Mouse (Mus musculus) neural tube, embryonic 14.5 days (tissue): Measurements from ENCODE around the gene Pkhd1. TPM values are rescaled to one million over a fixed set of nuclear protein-coding genes. Genes with fewer than 3 reads are reported as not detected.

Experiments used
- ATAC-seq: fragments of 200-750 bp; cut with Nextera tagmentation; 2 replicates; pipeline ENCODE4 v1.8.0; 2017; ENCODE audit warnings: low read depth, mild to moderate bottlenecking, moderate TSS enrichment, moderate library complexity
- H3K27ac ChIP-seq: fragments of 300-500 bp; sonication (generic); 2 replicates; pipeline ENCODE4 v1.5.1; 2014; ENCODE audit warnings: low read depth, mild to moderate bottlenecking, control low read depth, low read length, moderate library complexity, mixed read lengths
- H3K27me3 ChIP-seq: fragments of 300-500 bp; sonication (generic); 2 replicates; pipeline ENCODE4 v1.6.1; 2014; ENCODE audit warnings: low read length; ENCODE audit not compliant: control insufficient read depth, insufficient read depth
- H3K36me3 ChIP-seq: fragments of 300-500 bp; sonication (generic); 2 replicates; pipeline ENCODE4 v1.6.1; 2014; ENCODE audit warnings: low read length, mixed read lengths; ENCODE audit not compliant: control insufficient read depth, insufficient read depth
- H3K4me1 ChIP-seq: fragments of 300-500 bp; sonication (generic); 2 replicates; pipeline ENCODE4 v1.6.1; 2014; ENCODE audit warnings: low read length; ENCODE audit not compliant: control insufficient read depth, insufficient read depth
- H3K4me2 ChIP-seq: fragments of 300-500 bp; sonication (generic); 2 replicates; pipeline ENCODE4 v1.6.1; 2014; ENCODE audit warnings: mild to moderate bottlenecking, low read depth, low read length, control low read depth
- H3K4me3 ChIP-seq: fragments of 300-500 bp; sonication (generic); 2 replicates; pipeline ENCODE4 v1.5.1; 2014; ENCODE audit warnings: low read depth, low read length, control low read depth, mixed read lengths
- H3K9ac ChIP-seq: fragments of 300-500 bp; sonication (generic); replicated peaks from 2 replicates; pipeline ENCODE4 v1.6.1; 2014; ENCODE audit warnings: low read depth, mild to moderate bottlenecking, control low read depth, low read length, mixed read lengths
- H3K9me3 ChIP-seq: fragments of 300-500 bp; sonication (generic); 2 replicates; pipeline ENCODE4 v1.6.1; 2016; ENCODE audit warnings: low read length; ENCODE audit not compliant: control insufficient read depth
- WGBS: fragments of 180-500 bp; shearing (Covaris S2); extraction: QIAGEN DNeasy Blood & Tissue Kit; methylation state at CpG from one replicate; pipeline ENCODE4 v1.1.7; 2014; 5-methylcytosine and 5-hydroxymethylcytosine counted together
- polyA plus RNA-seq: library from polyadenylated mRNA; unstranded; fragments of >200 nt; fragmentation: Nextera tagmentation; extraction: Ambion mirVana; gene quantifications from 2 replicates; pipeline ENCODE4 v1.2.1, GENCODE M21; 2014

Pkhd1 gene
- 0.04 TPM in 1 of 2 replicates, not detected in the other for polyA plus RNA-seq

DNA sequence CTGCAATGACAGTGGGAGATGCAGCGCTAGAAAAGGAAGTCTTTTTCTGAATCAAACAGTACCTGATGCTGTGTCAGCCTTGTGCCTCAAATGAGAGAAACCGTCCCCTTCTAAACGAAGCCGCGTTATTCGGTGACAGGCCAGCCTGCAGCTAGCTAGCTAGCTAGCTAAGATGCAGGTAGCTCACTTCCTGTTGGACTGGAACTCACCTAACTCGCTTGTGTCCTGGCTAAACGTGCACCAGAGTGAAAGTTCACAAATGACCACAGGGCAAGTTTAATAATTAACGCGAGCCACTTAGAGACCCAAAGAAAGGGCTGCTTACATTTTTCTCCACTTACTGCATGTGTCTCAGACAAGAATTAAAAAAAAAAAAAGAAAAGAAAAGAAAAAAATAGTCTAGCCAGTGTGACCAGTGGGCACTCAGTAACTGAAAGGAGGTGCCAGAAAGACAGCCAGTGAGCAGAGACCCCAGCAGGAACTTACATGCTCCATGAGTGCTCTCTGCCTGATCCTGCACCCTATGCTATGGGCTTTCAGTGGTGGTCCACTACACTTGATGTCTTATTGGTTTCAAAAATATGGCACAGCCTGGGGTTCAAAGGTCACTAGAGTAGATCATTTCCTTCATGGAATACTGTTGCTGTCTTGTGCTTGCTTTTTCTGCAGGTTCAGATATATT lies at the start of gene Pkhd1:
Gene Pkhd1 (minus strand): TSS at position 216 of the 682 bp plus-strand sequence.
- Histone ChIP-seq H3K9me3 (no peaks in the 10 kb centered on the region), H3K4me2 (no peak within 1 kb of the TSS), H3K36me3 (no peaks in the 10 kb centered on the region), H3K9ac (no peak within 1 kb of the TSS), H3K4me3 (no peak within 1 kb of the TSS), H3K27me3 (no peaks in the 10 kb centered on the region), H3K4me1 (no peaks in the 10 kb centered on the region), H3K27ac (no peak within 1 kb of the TSS)
- ATAC-seq: no peak
- WGBS: 76% methylated on average over 10 of the region's 10 CpGs

GRCm38 (mm10) chr1:20667567-20667966 lies 49.7 kb upstream of the Pkhd1 start:
- H3K4me3 ChIP-seq: no peak overlapping the region
- 85% methylated on average over 7 of the region's 7 CpGs for WGBS
- ATAC-seq: no peak
- no peak overlapping the region for H3K9ac ChIP-seq
- H3K4me1 ChIP-seq: no peaks in the 10 kb centered on the region
- no peaks in the 10 kb centered on the region for H3K9me3 ChIP-seq
- no peak overlapping the region for H3K27ac ChIP-seq
- no peaks in the 10 kb centered on the region for H3K27me3 ChIP-seq
- no peak overlapping the region for H3K4me2 ChIP-seq
- no peaks in the 10 kb centered on the region for H3K36me3 ChIP-seq

GRCm38 (mm10) chr1:20666233-20666632 lies 48.4 kb upstream of the Pkhd1 start:
- no peaks in the 10 kb centered on the region for H3K27me3 ChIP-seq
- no peaks in the 10 kb centered on the region for H3K36me3 ChIP-seq
- H3K4me2 ChIP-seq: no peak overlapping the region
- no peak for ATAC-seq
- H3K9me3 ChIP-seq: no peaks in the 10 kb centered on the region
- no peaks in the 10 kb centered on the region for H3K4me1 ChIP-seq
- H3K27ac ChIP-seq: no peak overlapping the region
- no peak overlapping the region for H3K4me3 ChIP-seq
- 93% methylated on average over 2 of the region's 2 CpGs for WGBS
- no peak overlapping the region for H3K9ac ChIP-seq

DNA sequence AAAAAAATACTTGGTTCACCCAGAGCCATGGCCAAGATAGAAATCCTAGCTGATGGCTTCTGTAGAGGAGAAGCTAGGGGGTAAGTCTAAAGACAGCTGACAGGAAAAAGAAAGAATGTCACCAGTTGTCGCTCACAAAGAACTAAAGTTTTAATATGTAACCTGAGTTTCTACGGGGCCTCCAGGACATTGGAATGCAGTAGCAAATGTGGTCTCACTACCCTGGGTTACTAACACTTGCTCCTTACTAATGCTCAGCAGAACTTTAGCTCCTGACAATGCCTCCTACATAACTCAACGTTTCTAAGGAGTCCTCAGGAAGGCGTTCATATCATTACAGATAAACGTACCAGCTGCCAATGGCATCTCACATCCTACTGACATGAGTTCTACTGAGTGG lies 37.2 kb upstream of the Pkhd1 start:
- no peak for ATAC-seq
- Histone ChIP-seq H3K27ac (no peak overlapping the region), H3K4me1 (no peaks in the 10 kb centered on the region), H3K4me2 (no peak overlapping the region), H3K36me3 (no peaks in the 10 kb centered on the region), H3K9ac (no peak overlapping the region), H3K27me3 (no peaks in the 10 kb centered on the region), H3K4me3 (no peak overlapping the region), H3K9me3 (no peaks in the 10 kb centered on the region)
- 85% methylated on average over 5 of the region's 5 CpGs for WGBS

- 70% methylated on average over 6 of the region's 6 CpGs for WGBS
- Histone ChIP-seq H3K4me1 (no peaks in the 10 kb centered on the region), H3K9ac (no peak overlapping the region), H3K27me3 (no peaks in the 10 kb centered on the region), H3K36me3 (no peaks in the 10 kb centered on the region), H3K4me3 (no peak overlapping the region), H3K9me3 (no peaks in the 10 kb centered on the region), H3K27ac (no peak overlapping the region), H3K4me2 (no peak overlapping the region)
- ATAC-seq: no peak
Observed at GRCm38 (mm10) chr1:20653513-20654506, 35.9 kb upstream of the Pkhd1 start.

GRCm38 (mm10) chr1:20634856-20635255 lies 17.0 kb upstream of the Pkhd1 start:
- no peak overlapping the region for H3K4me2 ChIP-seq
- ATAC-seq: no peak
- no peaks in the 10 kb centered on the region for H3K9me3 ChIP-seq
- WGBS: 86% methylated on average over 2 of the region's 2 CpGs
- H3K9ac ChIP-seq: no peak overlapping the region
- H3K27ac ChIP-seq: no peak overlapping the region
- H3K4me1 ChIP-seq: no peaks in the 10 kb centered on the region
- H3K27me3 ChIP-seq: no peaks in the 10 kb centered on the region
- no peaks in the 10 kb centered on the region for H3K36me3 ChIP-seq
- no peak overlapping the region for H3K4me3 ChIP-seq

- Histone ChIP-seq H3K9ac (no peak overlapping the region), H3K27me3 (no peaks in the 10 kb centered on the region), H3K27ac (no peak overlapping the region), H3K9me3 (no peaks in the 10 kb centered on the region), H3K4me1 (no peaks in the 10 kb centered on the region), H3K4me3 (no peak overlapping the region), H3K36me3 (no peaks in the 10 kb centered on the region), H3K4me2 (no peak overlapping the region)
- no peak for ATAC-seq
- WGBS: 82% methylated on average over 7 of the region's 7 CpGs
Observed at GRCm38 (mm10) chr1:20633276-20633869, 15.5 kb upstream of the Pkhd1 start.

- Histone ChIP-seq H3K4me3 (no peak overlapping the region), H3K4me1 (no peaks in the 10 kb centered on the region), H3K27ac (no peak overlapping the region), H3K27me3 (no peaks in the 10 kb centered on the region), H3K4me2 (no peak overlapping the region), H3K9me3 (no peaks in the 10 kb centered on the region), H3K9ac (no peak overlapping the region), H3K36me3 (no peaks in the 10 kb centered on the region)
- WGBS: 92% methylated on average over 3 of the region's 3 CpGs
- ATAC-seq: no peak
Observed at GRCm38 (mm10) chr1:20624564-20624963, 6.7 kb upstream of the Pkhd1 start.

- Histone ChIP-seq H3K27me3 (no peaks in the 10 kb centered on the region), H3K9ac (no peak overlapping the region), H3K36me3 (no peaks in the 10 kb centered on the region), H3K4me2 (no peak overlapping the region), H3K27ac (no peak overlapping the region), H3K4me1 (no peaks in the 10 kb centered on the region), H3K4me3 (no peak overlapping the region), H3K9me3 (no peaks in the 10 kb centered on the region)
- ATAC-seq: no peak
- 88% methylated on average over 4 of the region's 4 CpGs for WGBS
Observed at GRCm38 (mm10) chr1:20623375-20623774, 5.5 kb upstream of the Pkhd1 start.
